Mouse (Mus musculus): ENCODE data around the gene Ube2a. TPM values are rescaled to one million over a fixed set of nuclear protein-coding genes. Genes with fewer than 3 reads are reported as not detected.

The Ube2a gene
- polyA plus RNA-seq, 1 experiment, result 19.8 TPM

GRCm38 (mm10) chrX:36833397-36834084 is 40.2 kb upstream of the Ube2a start:
- H3K36me3 ChIP-seq (ENCODE audit: control insufficient read depth, insufficient read depth, low read length), result no peaks in the 10 kb centered on the region
- no peaks in the 10 kb centered on the region for H3K27me3 ChIP-seq (ENCODE audit: control insufficient read depth, insufficient read depth, low read length)
- peak; percentile 12; the same call in 1 of the 2 replicates for TF ChIP-seq CTCF (IDR thresholded peaks at IDR 0.05; ENCODE audit: extremely low read depth, insufficient read depth, insufficient read length, insufficient replicate concordance)
- TF ChIP-seq POLR2A (IDR thresholded peaks at IDR 0.05; ENCODE audit: low read depth, low read length), result no peak
- H3K4me1 ChIP-seq (ENCODE audit: control insufficient read depth, insufficient read depth, insufficient read length), result no peaks in the 10 kb centered on the region; the same call in 1 of the 2 replicates
- peak in 1 of 2 experiments; percentile 57 for DNase-seq (ENCODE audit: low read depth in 1 of 2, low spot score in 2 of 2)
- H3K27ac ChIP-seq (ENCODE audit: insufficient read depth, low read length), result no peak overlapping the region
- H3K4me3 ChIP-seq (ENCODE audit: extremely low read depth, insufficient read depth, insufficient read length), result no peak overlapping the region
- 43% methylated on average over 19 of the region's 19 CpGs for WGBS

GRCm38 (mm10) chrX:36837069-36837676 is 36.5 kb upstream of the Ube2a start:
- WGBS, result 80% methylated on average over 6 of the region's 6 CpGs
- Histone ChIP-seq H3K36me3 (ENCODE audit: control insufficient read depth, insufficient read depth, low read length) (no peaks in the 10 kb centered on the region), H3K27ac (ENCODE audit: insufficient read depth, low read length) (no peak overlapping the region), H3K4me3 (ENCODE audit: extremely low read depth, insufficient read depth, insufficient read length) (no peak overlapping the region), H3K27me3 (ENCODE audit: control insufficient read depth, insufficient read depth, low read length) (no peaks in the 10 kb centered on the region), H3K4me1 (ENCODE audit: control insufficient read depth, insufficient read depth, insufficient read length) (peaks cover 2% of the 10 kb centered on the region; the same call in 1 of the 2 replicates)
- TF ChIP-seq POLR2A (IDR thresholded peaks at IDR 0.05; ENCODE audit: low read depth, low read length), result no peak
- no peak for TF ChIP-seq CTCF (IDR thresholded peaks at IDR 0.05; ENCODE audit: extremely low read depth, insufficient read depth, insufficient read length, insufficient replicate concordance)
- DNase-seq (ENCODE audit: low read depth in 1 of 2, low spot score in 2 of 2), result no peak

- H3K4me3 ChIP-seq (ENCODE audit: extremely low read depth, insufficient read depth, insufficient read length), result no peak overlapping the region
- no peak overlapping the region for H3K27ac ChIP-seq (ENCODE audit: insufficient read depth, low read length)
- no peak for DNase-seq (ENCODE audit: low read depth in 1 of 2, low spot score in 2 of 2)
- no peaks in the 10 kb centered on the region for H3K36me3 ChIP-seq (ENCODE audit: control insufficient read depth, insufficient read depth, low read length)
- H3K4me1 ChIP-seq (ENCODE audit: control insufficient read depth, insufficient read depth, insufficient read length), result peaks cover 2% of the 10 kb centered on the region; the same call in 1 of the 2 replicates
- TF ChIP-seq CTCF (IDR thresholded peaks at IDR 0.05; ENCODE audit: extremely low read depth, insufficient read depth, insufficient read length, insufficient replicate concordance) (no peak), POLR2A (IDR thresholded peaks at IDR 0.05; ENCODE audit: low read depth, low read length) (no peak)
- 61% methylated on average over 7 of the region's 7 CpGs for WGBS
- no peaks in the 10 kb centered on the region for H3K27me3 ChIP-seq (ENCODE audit: control insufficient read depth, insufficient read depth, low read length)
Observed at GRCm38 (mm10) chrX:36839391-36839790, 34.3 kb upstream of the Ube2a start.

- 53% methylated on average over 6 of the region's 6 CpGs for WGBS
- DNase-seq (ENCODE audit: low read depth in 1 of 2, low spot score in 2 of 2), result no peak
- H3K27me3 ChIP-seq (ENCODE audit: control insufficient read depth, insufficient read depth, low read length), result no peaks in the 10 kb centered on the region
- no peak overlapping the region for H3K27ac ChIP-seq (ENCODE audit: insufficient read depth, low read length)
- H3K36me3 ChIP-seq (ENCODE audit: control insufficient read depth, insufficient read depth, low read length), result no peaks in the 10 kb centered on the region
- no peak overlapping the region for H3K4me3 ChIP-seq (ENCODE audit: extremely low read depth, insufficient read depth, insufficient read length)
- H3K4me1 ChIP-seq (ENCODE audit: control insufficient read depth, insufficient read depth, insufficient read length), result peaks cover 2% of the 10 kb centered on the region; the same call in 1 of the 2 replicates
- TF ChIP-seq POLR2A (IDR thresholded peaks at IDR 0.05; ENCODE audit: low read depth, low read length), result no peak
- no peak for TF ChIP-seq CTCF (IDR thresholded peaks at IDR 0.05; ENCODE audit: extremely low read depth, insufficient read depth, insufficient read length, insufficient replicate concordance)
Observed at GRCm38 (mm10) chrX:36841698-36842097, 32.0 kb upstream of the Ube2a start.

- Histone ChIP-seq H3K4me1 (ENCODE audit: control insufficient read depth, insufficient read depth, insufficient read length) (peaks cover 2% of the 10 kb centered on the region; the same call in 1 of the 2 replicates), H3K4me3 (ENCODE audit: extremely low read depth, insufficient read depth, insufficient read length) (no peak overlapping the region), H3K27me3 (ENCODE audit: control insufficient read depth, insufficient read depth, low read length) (no peaks in the 10 kb centered on the region), H3K27ac (ENCODE audit: insufficient read depth, low read length) (no peak overlapping the region), H3K36me3 (ENCODE audit: control insufficient read depth, insufficient read depth, low read length) (no peaks in the 10 kb centered on the region)
- TF ChIP-seq POLR2A (IDR thresholded peaks at IDR 0.05; ENCODE audit: low read depth, low read length), result no peak
- TF ChIP-seq CTCF (IDR thresholded peaks at IDR 0.05; ENCODE audit: extremely low read depth, insufficient read depth, insufficient read length, insufficient replicate concordance), result no peak
- DNase-seq (ENCODE audit: low read depth in 1 of 2, low spot score in 2 of 2), result peak in 1 of 2 experiments; percentile 9
- 29% methylated on average over 4 of the region's 4 CpGs for WGBS
Observed at GRCm38 (mm10) chrX:36843346-36843990, 30.2 kb upstream of the Ube2a start.

GRCm38 (mm10) chrX:36847152-36847551 is 26.5 kb upstream of the Ube2a start:
- DNase-seq (ENCODE audit: low read depth in 1 of 2, low spot score in 2 of 2), result no peak
- Histone ChIP-seq H3K4me1 (ENCODE audit: control insufficient read depth, insufficient read depth, insufficient read length) (no peaks in the 10 kb centered on the region), H3K36me3 (ENCODE audit: control insufficient read depth, insufficient read depth, low read length) (no peaks in the 10 kb centered on the region), H3K27me3 (ENCODE audit: control insufficient read depth, insufficient read depth, low read length) (no peaks in the 10 kb centered on the region), H3K4me3 (ENCODE audit: extremely low read depth, insufficient read depth, insufficient read length) (no peak overlapping the region), H3K27ac (ENCODE audit: insufficient read depth, low read length) (no peak overlapping the region)
- 45% methylated on average over 1 of the region's 1 CpGs for WGBS
- TF ChIP-seq CTCF (IDR thresholded peaks at IDR 0.05; ENCODE audit: extremely low read depth, insufficient read depth, insufficient read length, insufficient replicate concordance), result no peak
- TF ChIP-seq POLR2A (IDR thresholded peaks at IDR 0.05; ENCODE audit: low read depth, low read length), result no peak
